Mouse (Mus musculus) liver, adult 2 months (tissue): ENCODE data around the gene Zfp213.

Experiments
- CTCF ChIP-seq: fragments of 200-500 bp; IDR thresholded peaks from 2 replicates; pipeline ENCODE4 v1.5.1; 2011; ENCODE audit warnings: low read depth, low read length, control low read depth
- POLR2A ChIP-seq: fragments of 200-500 bp; IDR thresholded peaks from 2 replicates; pipeline ENCODE4 v1.6.1; 2011; ENCODE audit warnings: low read length, control low read depth; ENCODE audit not compliant: insufficient read depth; ENCODE audit errors: extremely low read depth

DNA sequence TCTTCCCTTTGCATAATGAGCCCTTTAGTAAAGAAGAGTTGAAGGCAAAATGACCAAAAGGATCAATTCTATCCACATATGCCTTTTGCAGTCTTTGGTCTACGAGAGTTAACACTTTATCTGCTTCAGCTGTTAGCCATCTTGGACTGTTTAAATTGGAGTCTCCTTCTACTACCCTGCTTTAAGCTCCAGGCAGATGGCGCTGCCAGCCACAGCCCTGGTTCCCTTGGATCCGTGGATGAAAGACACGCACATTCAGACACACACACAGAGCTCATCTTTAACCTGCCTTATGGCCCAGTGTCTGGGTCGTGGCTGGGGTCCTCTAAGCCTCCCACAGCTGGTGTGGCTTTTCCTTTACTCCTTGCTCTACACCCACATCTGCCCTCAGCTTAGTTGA is 7.0 kb upstream of the Zfp213 start:
- TF ChIP-seq POLR2A, result no peak
- peak; percentile 27; the same call in 1 of the 2 replicates for TF ChIP-seq CTCF
